Mouse (Mus musculus) heart, adult 11 months (tissue): ENCODE results near the gene Hexb.

ENCODE experiments used
- DNase-seq: peaks from one replicate; pipeline ENCODE4 v3.0.0; 2022

The Hexb gene

GRCm38 (mm10) chr13:97197932-97198562 lies at the start of gene Hexb:
Gene Hexb (minus strand): TSS chr13:97198357.
- peak; percentile 100 for DNase-seq

GRCm38 (mm10) chr13:97247754-97248153 lies 49.6 kb upstream of the Hexb start:
- DNase-seq = no peak

GRCm38 (mm10) chr13:97246217-97246616 lies 48.1 kb upstream of the Hexb start:
- peak; percentile 85 for DNase-seq

- DNase-seq = no peak
Observed at GRCm38 (mm10) chr13:97245157-97245556, 47.0 kb upstream of the Hexb start.

- DNase-seq = peak; percentile 87
Observed at GRCm38 (mm10) chr13:97244712-97245105, 46.6 kb upstream of the Hexb start.

- DNase-seq = no peak
Observed at GRCm38 (mm10) chr13:97243962-97244711, 46.0 kb upstream of the Hexb start.

- DNase-seq = peak; percentile 92
Observed at GRCm38 (mm10) chr13:97242716-97243115, 44.6 kb upstream of the Hexb start.

GRCm38 (mm10) chr13:97241787-97242280 lies 43.7 kb upstream of the Hexb start:
- DNase-seq = no peak

GRCm38 (mm10) chr13:97240965-97241786 lies 43.0 kb upstream of the Hexb start, which contains the start of gene Enc1:
Gene Enc1 (plus strand): TSS chr13:97241105.
- peak; percentile 99 for DNase-seq

- peak; percentile 99 for DNase-seq
Observed at GRCm38 (mm10) chr13:97240279-97240964, 42.3 kb upstream of the Hexb start.

GRCm38 (mm10) chr13:97239343-97240180 lies 41.4 kb upstream of the Hexb start:
- DNase-seq = peak; percentile 97

GRCm38 (mm10) chr13:97238181-97238981 lies 40.2 kb upstream of the Hexb start:
- no peak for DNase-seq

GRCm38 (mm10) chr13:97237700-97238099 lies 39.5 kb upstream of the Hexb start:
- DNase-seq = peak; percentile 87

GRCm38 (mm10) chr13:97235911-97236310 lies 37.8 kb upstream of the Hexb start:
- no peak for DNase-seq

GRCm38 (mm10) chr13:97234785-97235417 lies 36.7 kb upstream of the Hexb start:
- peak; percentile 97 for DNase-seq

- DNase-seq = no peak
Observed at GRCm38 (mm10) chr13:97233092-97233491, 34.9 kb upstream of the Hexb start.

- no peak for DNase-seq
Observed at GRCm38 (mm10) chr13:97230101-97230500, 31.9 kb upstream of the Hexb start.

- no peak for DNase-seq
Observed at GRCm38 (mm10) chr13:97227795-97228194, 29.6 kb upstream of the Hexb start.

GRCm38 (mm10) chr13:97225130-97225529 lies 27.0 kb upstream of the Hexb start:
- no peak for DNase-seq

GRCm38 (mm10) chr13:97224341-97224982 lies 26.3 kb upstream of the Hexb start:
- DNase-seq = no peak
